Mouse (Mus musculus) C2C12 (cell line): ENCODE measurements at regions not wholly inside any gene's neighbourhood (a gene's known extent, or its start where the extent isn't known, plus 50 kb on each side); places are given as distances from the start of the nearest gene placed in this dataset.

ENCODE experiments used
- H3K27me3 ChIP-seq: one replicate; pipeline ENCODE4 v1.6.1; 2011; ENCODE audit not compliant: control insufficient read depth, insufficient read depth, insufficient read length
- H3K36me3 ChIP-seq: one replicate; pipeline ENCODE4 v1.6.1; 2011; ENCODE audit not compliant: control insufficient read depth, insufficient read depth
- H3K4me3 ChIP-seq: one replicate; pipeline ENCODE4 v1.5.1; 2011; ENCODE audit warnings: mild to moderate bottlenecking, control low read depth; ENCODE audit not compliant: poor library complexity, insufficient read depth, severe bottlenecking
- H3K79me2 ChIP-seq: one replicate; pipeline ENCODE4 v1.6.1; 2011; ENCODE audit not compliant: control insufficient read depth, insufficient read depth
- H3K79me3 ChIP-seq: one replicate; pipeline ENCODE4 v1.6.1; 2011; ENCODE audit warnings: low read depth, control low read depth
- H3ac ChIP-seq: one replicate; pipeline ENCODE3; 2011; ENCODE audit warnings: low read depth; ENCODE audit not compliant: control insufficient read depth, insufficient read length
- CEBPB ChIP-seq: IDR thresholded peaks from one replicate; pipeline ENCODE4 v1.6.1; 2011; ENCODE audit warnings: low read depth, mild to moderate bottlenecking, control low read depth, moderate library complexity
- CTCF ChIP-seq: IDR thresholded peaks from one replicate; pipeline ENCODE4 v1.5.1; 2011; ENCODE audit not compliant: control insufficient read depth, insufficient read depth, insufficient read length
- FOSL1 ChIP-seq: IDR thresholded peaks from one replicate; pipeline ENCODE4 v1.8.0; 2011; ENCODE audit warnings: mild to moderate bottlenecking, low read length; ENCODE audit not compliant: poor library complexity, insufficient read depth, severe bottlenecking
- MAX ChIP-seq: IDR thresholded peaks from one replicate; pipeline ENCODE4 v1.6.1; 2011; ENCODE audit warnings: mild to moderate bottlenecking, control low read depth
- MYOD1 ChIP-seq: IDR thresholded peaks from one replicate; pipeline ENCODE4 v1.6.1; 2011; ENCODE audit warnings: low read depth; ENCODE audit not compliant: control insufficient read depth, insufficient read length
- MYOG ChIP-seq: IDR thresholded peaks from one replicate; pipeline ENCODE4 v1.6.1; 2011; ENCODE audit not compliant: control insufficient read depth, insufficient read length; ENCODE audit errors: extremely low read depth
- USF1 ChIP-seq: IDR thresholded peaks from one replicate; pipeline ENCODE4 v1.6.1; 2011; ENCODE audit warnings: low read depth, mild to moderate bottlenecking, control low read depth, moderate library complexity

GRCm38 (mm10) chr7:145015463-145016085, 75.8 kb upstream of the Ccnd1 start:
- no peaks in the 10 kb centered on the region for H3K27me3 ChIP-seq
- H3K36me3 ChIP-seq = no peaks in the 10 kb centered on the region
- H3ac ChIP-seq = no peak overlapping the region
- no peak for TF ChIP-seq CTCF
- TF ChIP-seq USF1 = no peak
- TF ChIP-seq MYOG = no peak
- TF ChIP-seq MYOD1 = no peak
- H3K79me3 ChIP-seq = no peaks in the 10 kb centered on the region
- no peak overlapping the region for H3K4me3 ChIP-seq
- no peaks in the 10 kb centered on the region for H3K79me2 ChIP-seq

- no peaks in the 10 kb centered on the region for H3K79me2 ChIP-seq
- no peaks in the 10 kb centered on the region for H3K27me3 ChIP-seq
- H3ac ChIP-seq = no peak overlapping the region
- H3K79me3 ChIP-seq = no peaks in the 10 kb centered on the region
- H3K4me3 ChIP-seq = no peak overlapping the region
- H3K36me3 ChIP-seq = no peaks in the 10 kb centered on the region
- TF ChIP-seq USF1 (no peak), MYOD1 (no peak), MAX (no peak), MYOG (no peak), CEBPB (no peak), CTCF (no peak), FOSL1 (no peak)
These were observed 71.0 kb upstream of the Ccnd1 start for GRCm38 (mm10) chr7:145010757-145011156.

- no peaks in the 10 kb centered on the region for H3K79me2 ChIP-seq
- TF ChIP-seq MYOG = no peak
- TF ChIP-seq CTCF = no peak
- no peak for TF ChIP-seq MYOD1
- no peak for TF ChIP-seq CEBPB
- TF ChIP-seq FOSL1 = no peak
- no peak for TF ChIP-seq MAX
- TF ChIP-seq USF1 = no peak
- no peaks in the 10 kb centered on the region for H3K27me3 ChIP-seq
- H3K4me3 ChIP-seq = no peak overlapping the region
- no peaks in the 10 kb centered on the region for H3K79me3 ChIP-seq
- no peaks in the 10 kb centered on the region for H3K36me3 ChIP-seq
- no peak overlapping the region for H3ac ChIP-seq
These were observed 70.3 kb upstream of the Ccnd1 start for GRCm38 (mm10) chr7:145010004-145010403.

- Histone ChIP-seq H3K79me3 (no peaks in the 10 kb centered on the region), H3ac (no peak overlapping the region), H3K36me3 (no peaks in the 10 kb centered on the region), H3K79me2 (no peaks in the 10 kb centered on the region), H3K4me3 (no peak overlapping the region), H3K27me3 (no peaks in the 10 kb centered on the region)
- TF ChIP-seq MYOG (no peak), MAX (no peak), USF1 (no peak), FOSL1 (no peak), CEBPB (no peak), CTCF (no peak), MYOD1 (no peak)
These were observed 69.1 kb upstream of the Ccnd1 start for GRCm38 (mm10) chr7:145008662-145009333.

GRCm38 (mm10) chr7:145007216-145007615, 67.5 kb upstream of the Ccnd1 start:
- H3K27me3 ChIP-seq = no peaks in the 10 kb centered on the region
- no peaks in the 10 kb centered on the region for H3K79me2 ChIP-seq
- no peak overlapping the region for H3K4me3 ChIP-seq
- no peaks in the 10 kb centered on the region for H3K79me3 ChIP-seq
- TF ChIP-seq USF1 (no peak), CTCF (no peak), FOSL1 (no peak), MYOG (no peak), MYOD1 (no peak), MAX (no peak)
- H3K36me3 ChIP-seq = no peaks in the 10 kb centered on the region
- H3ac ChIP-seq = no peak overlapping the region

- no peak overlapping the region for H3K4me3 ChIP-seq
- H3K79me2 ChIP-seq = no peaks in the 10 kb centered on the region
These were observed 61.9 kb upstream of the Ccnd1 start for GRCm38 (mm10) chr7:145001503-145002084.

More at GRCm38 (mm10) chr7:145001503-145002084, 61.9 kb upstream of the Ccnd1 start:
- Histone ChIP-seq H3K79me3 (no peaks in the 10 kb centered on the region), H3K27me3 (no peaks in the 10 kb centered on the region), H3ac (no peak overlapping the region), H3K36me3 (no peaks in the 10 kb centered on the region)
- no peak for TF ChIP-seq FOSL1
- TF ChIP-seq CTCF = no peak
- no peak for TF ChIP-seq CEBPB
- TF ChIP-seq MYOD1 = no peak
- no peak for TF ChIP-seq MAX
- no peak for TF ChIP-seq USF1
- no peak for TF ChIP-seq MYOG
